Mouse (Mus musculus): Measurements from ENCODE around the gene Prkar2b.

- TF ChIP-seq POLR2A (IDR thresholded peaks at IDR 0.05; ENCODE audit: insufficient read length, low read depth) (no peak), POLR2AphosphoS2 (IDR thresholded peaks at IDR 0.05; ENCODE audit: insufficient read length, low read depth) (no peak), TCF3 (IDR thresholded peaks at IDR 0.05; ENCODE audit: insufficient read length, low read depth) (no peak), E2F4 (IDR thresholded peaks at IDR 0.05; ENCODE audit: insufficient read depth) (no peak), MYOD1 (IDR thresholded peaks at IDR 0.05; ENCODE audit: control insufficient read depth in 1 of 3, insufficient read length in 2 of 3, low read depth in 2 of 3) (no peak), REST (IDR thresholded peaks at IDR 0.05; ENCODE audit: insufficient read depth, insufficient read length) (no peak)
Observed at GRCm38 (mm10) chr12:32032917-32033316, 28.2 kb downstream of the Prkar2b start.
